Mouse (Mus musculus): ENCODE results near the gene Olfr155. TPM values are rescaled to one million over a fixed set of nuclear protein-coding genes. Genes with fewer than 3 reads are reported as not detected.

Gene Olfr155
- not detected in 2 replicates for polyA plus RNA-seq (2014; fragmentation: Nextera tagmentation; extraction: Ambion mirVana)

GRCm38 (mm10) chr4:43851265-43851664 is at the start of gene Olfr155:
Gene Olfr155, plus strand, starts transcription at chr4:43851565.
- Histone ChIP-seq H3K27me3 (replicated peaks; ENCODE audit: control insufficient read depth, insufficient read depth, low read length) (no peaks in the 10 kb centered on the region), H3K9me3 (replicated peaks; ENCODE audit: control insufficient read depth, low read length) (no peaks in the 10 kb centered on the region), H3K36me3 (ENCODE audit: control insufficient read depth, insufficient read depth, low read length) (no peaks in the 10 kb centered on the region), H3K4me3 (ENCODE audit: low read depth, low read length) (no peak within 1 kb of the TSS), H3K4me1 (ENCODE audit: control insufficient read depth, insufficient read depth, low read length) (no peaks in the 10 kb centered on the region), H3K9ac (ENCODE audit: low read length) (no peak within 1 kb of the TSS), H3K27ac (ENCODE audit: low read depth, low read length) (no peak within 1 kb of the TSS), H3K4me2 (ENCODE audit: low read length) (no peak within 1 kb of the TSS)
- DNase-seq (ENCODE audit: low spot score) (no peak), ATAC-seq (no peak)
- 91% methylated on average over 6 of the region's 6 CpGs for WGBS

- H3K27ac ChIP-seq (ENCODE audit: low read depth, low read length): no peak overlapping the region
- no peaks in the 10 kb centered on the region for H3K9me3 ChIP-seq (replicated peaks; ENCODE audit: control insufficient read depth, low read length)
- no peaks in the 10 kb centered on the region for H3K4me1 ChIP-seq (ENCODE audit: control insufficient read depth, insufficient read depth, low read length)
- no peaks in the 10 kb centered on the region for H3K36me3 ChIP-seq (ENCODE audit: control insufficient read depth, insufficient read depth, low read length)
- DNase-seq (ENCODE audit: low spot score) (no peak), ATAC-seq (no peak)
- H3K27me3 ChIP-seq (replicated peaks; ENCODE audit: control insufficient read depth, insufficient read depth, low read length): no peaks in the 10 kb centered on the region
- no peak overlapping the region for H3K4me3 ChIP-seq (ENCODE audit: low read depth, low read length)
- no peak overlapping the region for H3K4me2 ChIP-seq (ENCODE audit: low read length)
- WGBS: 87% methylated on average over 13 of the region's 13 CpGs
- H3K9ac ChIP-seq (ENCODE audit: low read length): no peak overlapping the region
These were observed 28.3 kb upstream of the Olfr155 start for GRCm38 (mm10) chr4:43822896-43823550.

- Histone ChIP-seq H3K4me1 (ENCODE audit: control insufficient read depth, insufficient read depth, low read length) (no peaks in the 10 kb centered on the region), H3K9me3 (replicated peaks; ENCODE audit: control insufficient read depth, low read length) (no peaks in the 10 kb centered on the region), H3K4me2 (ENCODE audit: low read length) (no peak within 1 kb of the TSS), H3K4me3 (ENCODE audit: low read depth, low read length) (no peak within 1 kb of the TSS), H3K27me3 (replicated peaks; ENCODE audit: control insufficient read depth, insufficient read depth, low read length) (no peaks in the 10 kb centered on the region), H3K36me3 (ENCODE audit: control insufficient read depth, insufficient read depth, low read length) (no peaks in the 10 kb centered on the region), H3K27ac (ENCODE audit: low read depth, low read length) (no peak within 1 kb of the TSS), H3K9ac (ENCODE audit: low read length) (no peak within 1 kb of the TSS)
- WGBS: 9% methylated on average over 7 of the region's 7 CpGs
- ATAC-seq: no peak
- peak; percentile 44 for DNase-seq (ENCODE audit: low spot score)
These were observed 27.5 kb upstream of the Olfr155 start, which contains the start of gene Olfr156 for GRCm38 (mm10) chr4:43823845-43824337. Gene Olfr156, minus strand, starts transcription at chr4:43823895.

- H3K9ac ChIP-seq (ENCODE audit: low read length): no peak overlapping the region
- H3K9me3 ChIP-seq (replicated peaks; ENCODE audit: control insufficient read depth, low read length): no peaks in the 10 kb centered on the region
- no peak overlapping the region for H3K27ac ChIP-seq (ENCODE audit: low read depth, low read length)
- H3K36me3 ChIP-seq (ENCODE audit: control insufficient read depth, insufficient read depth, low read length): no peaks in the 10 kb centered on the region
- no peaks in the 10 kb centered on the region for H3K4me1 ChIP-seq (ENCODE audit: control insufficient read depth, insufficient read depth, low read length)
- no peak for ATAC-seq
- WGBS: 94% methylated on average over 4 of the region's 4 CpGs
- H3K27me3 ChIP-seq (replicated peaks; ENCODE audit: control insufficient read depth, insufficient read depth, low read length): no peaks in the 10 kb centered on the region
- DNase-seq (ENCODE audit: low spot score): no peak
- H3K4me2 ChIP-seq (ENCODE audit: low read length): no peak overlapping the region
- no peak overlapping the region for H3K4me3 ChIP-seq (ENCODE audit: low read depth, low read length)
These were observed 22.6 kb upstream of the Olfr155 start for GRCm38 (mm10) chr4:43828806-43829205.

GRCm38 (mm10) chr4:43832031-43832430 is 19.3 kb upstream of the Olfr155 start:
- 75% methylated on average over 5 of the region's 5 CpGs for WGBS
- H3K36me3 ChIP-seq (ENCODE audit: control insufficient read depth, insufficient read depth, low read length): no peaks in the 10 kb centered on the region
- no peak overlapping the region for H3K4me3 ChIP-seq (ENCODE audit: low read depth, low read length)
- no peak for DNase-seq (ENCODE audit: low spot score)
- H3K27ac ChIP-seq (ENCODE audit: low read depth, low read length): no peak overlapping the region
- H3K4me1 ChIP-seq (ENCODE audit: control insufficient read depth, insufficient read depth, low read length): no peaks in the 10 kb centered on the region
- no peak overlapping the region for H3K9ac ChIP-seq (ENCODE audit: low read length)
- H3K9me3 ChIP-seq (replicated peaks; ENCODE audit: control insufficient read depth, low read length): no peaks in the 10 kb centered on the region
- no peak overlapping the region for H3K4me2 ChIP-seq (ENCODE audit: low read length)
- ATAC-seq: no peak
- H3K27me3 ChIP-seq (replicated peaks; ENCODE audit: control insufficient read depth, insufficient read depth, low read length): no peaks in the 10 kb centered on the region

GRCm38 (mm10) chr4:43833752-43834151 is 17.6 kb upstream of the Olfr155 start:
- H3K4me2 ChIP-seq (ENCODE audit: low read length): no peak overlapping the region
- WGBS: 61% methylated on average over 5 of the region's 5 CpGs
- H3K36me3 ChIP-seq (ENCODE audit: control insufficient read depth, insufficient read depth, low read length): no peaks in the 10 kb centered on the region
- no peaks in the 10 kb centered on the region for H3K4me1 ChIP-seq (ENCODE audit: control insufficient read depth, insufficient read depth, low read length)
- DNase-seq (ENCODE audit: low spot score) (no peak), ATAC-seq (no peak)
- H3K9me3 ChIP-seq (replicated peaks; ENCODE audit: control insufficient read depth, low read length): no peaks in the 10 kb centered on the region
- no peak overlapping the region for H3K4me3 ChIP-seq (ENCODE audit: low read depth, low read length)
- H3K27ac ChIP-seq (ENCODE audit: low read depth, low read length): no peak overlapping the region
- H3K27me3 ChIP-seq (replicated peaks; ENCODE audit: control insufficient read depth, insufficient read depth, low read length): no peaks in the 10 kb centered on the region
- no peak overlapping the region for H3K9ac ChIP-seq (ENCODE audit: low read length)

- WGBS: 80% methylated on average over 4 of the region's 4 CpGs
- Histone ChIP-seq H3K27ac (ENCODE audit: low read depth, low read length) (no peak overlapping the region), H3K4me3 (ENCODE audit: low read depth, low read length) (no peak overlapping the region), H3K36me3 (ENCODE audit: control insufficient read depth, insufficient read depth, low read length) (no peaks in the 10 kb centered on the region), H3K4me2 (ENCODE audit: low read length) (no peak overlapping the region), H3K27me3 (replicated peaks; ENCODE audit: control insufficient read depth, insufficient read depth, low read length) (no peaks in the 10 kb centered on the region), H3K9ac (ENCODE audit: low read length) (no peak overlapping the region), H3K9me3 (replicated peaks; ENCODE audit: control insufficient read depth, low read length) (no peaks in the 10 kb centered on the region), H3K4me1 (ENCODE audit: control insufficient read depth, insufficient read depth, low read length) (no peaks in the 10 kb centered on the region)
- no peak for ATAC-seq
- no peak for DNase-seq (ENCODE audit: low spot score)
These were observed 16.6 kb upstream of the Olfr155 start for GRCm38 (mm10) chr4:43834749-43835148.

GRCm38 (mm10) chr4:43838326-43838725 is 13.0 kb upstream of the Olfr155 start:
- 77% methylated on average over 3 of the region's 3 CpGs for WGBS
- H3K27me3 ChIP-seq (replicated peaks; ENCODE audit: control insufficient read depth, insufficient read depth, low read length): no peaks in the 10 kb centered on the region
- H3K4me3 ChIP-seq (ENCODE audit: low read depth, low read length): no peak overlapping the region
- no peaks in the 10 kb centered on the region for H3K9me3 ChIP-seq (replicated peaks; ENCODE audit: control insufficient read depth, low read length)
- DNase-seq (ENCODE audit: low spot score) (no peak), ATAC-seq (no peak)
- H3K27ac ChIP-seq (ENCODE audit: low read depth, low read length): no peak overlapping the region
- H3K4me2 ChIP-seq (ENCODE audit: low read length): no peak overlapping the region
- H3K9ac ChIP-seq (ENCODE audit: low read length): no peak overlapping the region
- H3K36me3 ChIP-seq (ENCODE audit: control insufficient read depth, insufficient read depth, low read length): no peaks in the 10 kb centered on the region
- H3K4me1 ChIP-seq (ENCODE audit: control insufficient read depth, insufficient read depth, low read length): no peaks in the 10 kb centered on the region

- no peak within 1 kb of the TSS for H3K4me3 ChIP-seq (ENCODE audit: low read depth, low read length)
- H3K27ac ChIP-seq (ENCODE audit: low read depth, low read length): no peak within 1 kb of the TSS
- no peaks in the 10 kb centered on the region for H3K36me3 ChIP-seq (ENCODE audit: control insufficient read depth, insufficient read depth, low read length)
- H3K9me3 ChIP-seq (replicated peaks; ENCODE audit: control insufficient read depth, low read length): 0 out of 2 replicates have a peak, but pooled peaks cover 2% of the 10 kb centered on the region
- H3K27me3 ChIP-seq (replicated peaks; ENCODE audit: control insufficient read depth, insufficient read depth, low read length): no peaks in the 10 kb centered on the region
- DNase-seq (ENCODE audit: low spot score) (no peak), ATAC-seq (no peak)
- no peaks in the 10 kb centered on the region for H3K4me1 ChIP-seq (ENCODE audit: control insufficient read depth, insufficient read depth, low read length)
- H3K9ac ChIP-seq (ENCODE audit: low read length): no peak within 1 kb of the TSS
- WGBS: 73% methylated on average over 1 of the region's 1 CpGs
- no peak within 1 kb of the TSS for H3K4me2 ChIP-seq (ENCODE audit: low read length)
These were observed 11.3 kb upstream of the Olfr155 start, which contains the start of gene Olfr157 for GRCm38 (mm10) chr4:43840101-43840500. Gene Olfr157, minus strand, starts transcription at chr4:43840201.

Data from forebrain, embryonic 14.5 days (tissue).